Mouse (Mus musculus): ENCODE data around the gene Gm13695. TPM values are rescaled to one million over a fixed set of nuclear protein-coding genes. Genes with fewer than 3 reads are reported as not detected.
A peak's percentile ranks its signal among the peaks of the same experiment; 100 is the strongest.
"Not testable (repeated sequence)": the region's sequence is repeated elsewhere in the genome, so short reads cannot be mapped to it uniquely, and the experiment has no call there.

Gm13695 gene
- not detected in 2 replicates for polyA plus RNA-seq (2015; fragmentation: Nextera tagmentation; extraction: Ambion mirVana)

GRCm38 (mm10) chr2:83967013-83967412, at the start of gene Gm13695:
Gene Gm13695 (plus strand): TSS chr2:83967313.
- not testable (repeated sequence) for H3K4me3 ChIP-seq; H3K27me3 ChIP-seq (replicated peaks); H3K4me1 ChIP-seq; ATAC-seq (ENCODE audit: extremely low read depth, insufficient number of reproducible peaks, low FRiP score, low TSS enrichment); H3K4me2 ChIP-seq; H3K27ac ChIP-seq (replicated peaks); H3K9me3 ChIP-seq; H3K9ac ChIP-seq; H3K36me3 ChIP-seq
- WGBS, result no CpG with 5 or more reads among the region's 6 CpGs

- H3K4me2 ChIP-seq, result no peak overlapping the region
- H3K36me3 ChIP-seq, result no peaks in the 10 kb centered on the region
- no peak overlapping the region for H3K27ac ChIP-seq (replicated peaks)
- H3K4me3 ChIP-seq, result no peak overlapping the region
- 68% methylated on average over 2 of the region's 2 CpGs for WGBS
- ATAC-seq (ENCODE audit: extremely low read depth, insufficient number of reproducible peaks, low FRiP score, low TSS enrichment), result no peak
- H3K9me3 ChIP-seq, result no peaks in the 10 kb centered on the region
- H3K9ac ChIP-seq, result no peak overlapping the region
- H3K4me1 ChIP-seq, result no peaks in the 10 kb centered on the region
- H3K27me3 ChIP-seq (replicated peaks), result no peaks in the 10 kb centered on the region
Measured at GRCm38 (mm10) chr2:83929478-83930088, 37.5 kb upstream of the Gm13695 start.

- Histone ChIP-seq H3K4me3 (peak within 1 kb of the TSS; percentile 38), H3K27ac (replicated peaks) (no peak within 1 kb of the TSS), H3K4me2 (peak within 1 kb of the TSS; percentile 66), H3K9me3 (no peaks in the 10 kb centered on the region), H3K27me3 (replicated peaks) (no peaks in the 10 kb centered on the region), H3K36me3 (no peaks in the 10 kb centered on the region), H3K9ac (no peak within 1 kb of the TSS), H3K4me1 (peaks cover 5% of the 10 kb centered on the region; the same call in 1 of the 2 replicates)
- WGBS, result under 1% methylated on average over 20 of the region's 20 CpGs
- ATAC-seq (ENCODE audit: extremely low read depth, insufficient number of reproducible peaks, low FRiP score, low TSS enrichment), result no peak
Measured at GRCm38 (mm10) chr2:83940931-83941361, 26.2 kb upstream of the Gm13695 start, which contains the start of gene Zswim2. Gene Zswim2 (minus strand): TSS chr2:83941228.

- 38% methylated on average over 3 of the region's 3 CpGs for WGBS
- Histone ChIP-seq H3K27ac (replicated peaks) (no peak overlapping the region), H3K36me3 (no peaks in the 10 kb centered on the region), H3K4me2 (peak overlapping the region; percentile 66), H3K9me3 (no peaks in the 10 kb centered on the region), H3K27me3 (replicated peaks) (no peaks in the 10 kb centered on the region), H3K4me3 (peak overlapping the region; percentile 38), H3K9ac (no peak overlapping the region), H3K4me1 (peaks cover 5% of the 10 kb centered on the region; the same call in 1 of the 2 replicates)
- ATAC-seq (ENCODE audit: extremely low read depth, insufficient number of reproducible peaks, low FRiP score, low TSS enrichment), result no peak
Measured at GRCm38 (mm10) chr2:83941378-83941777, 25.7 kb upstream of the Gm13695 start.

- 34% methylated on average over 4 of the region's 4 CpGs for WGBS
- no peak for ATAC-seq (ENCODE audit: extremely low read depth, insufficient number of reproducible peaks, low FRiP score, low TSS enrichment)
- H3K4me2 ChIP-seq, result no peak overlapping the region
Measured at GRCm38 (mm10) chr2:83941792-83942191, 25.3 kb upstream of the Gm13695 start.

GRCm38 (mm10) chr2:83955393-83955792, 11.7 kb upstream of the Gm13695 start, which contains the start of gene Gm13698:
Gene Gm13698 (plus strand): TSS chr2:83955693.
- not testable (repeated sequence) for H3K27me3 ChIP-seq (replicated peaks); H3K36me3 ChIP-seq; H3K4me1 ChIP-seq; H3K4me3 ChIP-seq; H3K9ac ChIP-seq; H3K27ac ChIP-seq (replicated peaks); H3K9me3 ChIP-seq; ATAC-seq (ENCODE audit: extremely low read depth, insufficient number of reproducible peaks, low FRiP score, low TSS enrichment); H3K4me2 ChIP-seq
- no CpG with 5 or more reads among the region's 6 CpGs for WGBS

More at GRCm38 (mm10) chr2:83941792-83942191, 25.3 kb upstream of the Gm13695 start:
- H3K9ac ChIP-seq, result no peak overlapping the region
- no peaks in the 10 kb centered on the region for H3K27me3 ChIP-seq (replicated peaks)
- H3K4me1 ChIP-seq, result peaks cover 5% of the 10 kb centered on the region; the same call in 1 of the 2 replicates
- H3K9me3 ChIP-seq, result no peaks in the 10 kb centered on the region
- no peak overlapping the region for H3K4me3 ChIP-seq
- no peak overlapping the region for H3K27ac ChIP-seq (replicated peaks)
- H3K36me3 ChIP-seq, result no peaks in the 10 kb centered on the region

GRCm38 (mm10) chr2:83961203-83961602, 5.9 kb upstream of the Gm13695 start, which contains the start of gene Gm13693:
Gene Gm13693 (plus strand): TSS chr2:83961503.
- H3K9ac ChIP-seq; H3K4me3 ChIP-seq; H3K27ac ChIP-seq (replicated peaks); ATAC-seq (ENCODE audit: extremely low read depth, insufficient number of reproducible peaks, low FRiP score, low TSS enrichment); H3K36me3 ChIP-seq; H3K9me3 ChIP-seq; H3K27me3 ChIP-seq (replicated peaks); H3K4me2 ChIP-seq; H3K4me1 ChIP-seq: not testable (repeated sequence)
- WGBS, result no CpG with 5 or more reads among the region's 6 CpGs

GRCm38 (mm10) chr2:83972823-83973222, 5.7 kb downstream of the Gm13695 start, which contains the start of gene Gm13696:
Gene Gm13696 (plus strand): TSS chr2:83973123.
- not testable (repeated sequence) for H3K27me3 ChIP-seq (replicated peaks); H3K36me3 ChIP-seq; H3K9me3 ChIP-seq; ATAC-seq (ENCODE audit: extremely low read depth, insufficient number of reproducible peaks, low FRiP score, low TSS enrichment); H3K27ac ChIP-seq (replicated peaks); H3K4me1 ChIP-seq; H3K4me3 ChIP-seq; H3K9ac ChIP-seq; H3K4me2 ChIP-seq
- WGBS, result no CpG with 5 or more reads among the region's 6 CpGs

- not testable (repeated sequence) for H3K4me1 ChIP-seq; H3K9me3 ChIP-seq; H3K9ac ChIP-seq; H3K36me3 ChIP-seq; H3K27me3 ChIP-seq (replicated peaks); H3K4me3 ChIP-seq; H3K27ac ChIP-seq (replicated peaks); H3K4me2 ChIP-seq; ATAC-seq (ENCODE audit: extremely low read depth, insufficient number of reproducible peaks, low FRiP score, low TSS enrichment)
- WGBS, result no CpG with 5 or more reads among the region's 6 CpGs
Measured at GRCm38 (mm10) chr2:83978633-83979032, 11.5 kb downstream of the Gm13695 start, which contains the start of gene Gm13694. Gene Gm13694 (plus strand): TSS chr2:83978933.

GRCm38 (mm10) chr2:83984443-83984842, 17.3 kb downstream of the Gm13695 start, which contains the start of gene Gm13697:
Gene Gm13697 (plus strand): TSS chr2:83984743.
- not testable (repeated sequence) for H3K4me1 ChIP-seq; H3K9me3 ChIP-seq; H3K9ac ChIP-seq; H3K27me3 ChIP-seq (replicated peaks); ATAC-seq (ENCODE audit: extremely low read depth, insufficient number of reproducible peaks, low FRiP score, low TSS enrichment); H3K4me3 ChIP-seq; H3K36me3 ChIP-seq; H3K4me2 ChIP-seq; H3K27ac ChIP-seq (replicated peaks)
- no CpG with 5 or more reads among the region's 6 CpGs for WGBS

GRCm38 (mm10) chr2:83990253-83990652, 23.1 kb downstream of the Gm13695 start, which contains the start of gene Gm13691:
Gene Gm13691 (plus strand): TSS chr2:83990553.
- H3K36me3 ChIP-seq; H3K4me1 ChIP-seq; H3K4me3 ChIP-seq; H3K9ac ChIP-seq; H3K9me3 ChIP-seq; H3K27me3 ChIP-seq (replicated peaks); H3K4me2 ChIP-seq; ATAC-seq (ENCODE audit: extremely low read depth, insufficient number of reproducible peaks, low FRiP score, low TSS enrichment); H3K27ac ChIP-seq (replicated peaks): not testable (repeated sequence)
- no CpG with 5 or more reads among the region's 6 CpGs for WGBS
